Mouse (Mus musculus): Measurements from ENCODE around the gene Hif3a. TPM values are rescaled to one million over a fixed set of nuclear protein-coding genes. Genes with fewer than 3 reads are reported as not detected.

Gene Hif3a
- polyA plus RNA-seq, 1 experiment from 2014 or later = 2.8 TPM

DNA sequence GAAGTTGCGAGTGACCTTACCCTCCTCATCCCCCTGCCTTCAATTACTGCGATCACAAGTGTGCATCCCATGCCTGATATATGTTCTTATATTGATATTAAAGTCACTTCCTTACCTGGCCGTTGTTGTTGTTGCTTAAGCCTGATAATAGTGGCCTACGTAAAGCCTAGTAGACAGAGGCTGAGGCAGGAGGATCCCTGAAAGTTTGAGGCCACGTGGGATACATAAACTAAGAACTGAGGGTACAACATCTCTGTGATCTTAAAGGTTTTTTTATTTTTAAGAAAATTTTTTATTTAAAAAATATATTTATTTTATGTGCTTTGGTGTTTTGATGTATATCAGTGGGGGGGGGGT is 69.8 kb downstream of the Hif3a start, which contains the start of gene Ccdc8:
Gene Ccdc8, plus strand, starts transcription at position 258 of the 357 bp plus-strand sequence.
- Histone ChIP-seq H3K36me3 (ENCODE audit: control insufficient read depth, insufficient read depth, low read length) (no peaks in the 10 kb centered on the region), H3K9me3 (replicated peaks; ENCODE audit: control insufficient read depth, low read length) (no peaks in the 10 kb centered on the region), H3K27me3 (replicated peaks; ENCODE audit: control insufficient read depth, insufficient read depth, low read length) (no peaks in the 10 kb centered on the region), H3K9ac (ENCODE audit: low read length) (peak within 1 kb of the TSS; percentile 69; the same call in 1 of the 2 replicates), H3K4me1 (ENCODE audit: control insufficient read depth, insufficient read depth, low read length) (peaks cover 25% of the 10 kb centered on the region), H3K4me3 (ENCODE audit: low read depth, low read length) (peak within 1 kb of the TSS; percentile 39; the same call in 1 of the 2 replicates), H3K4me2 (ENCODE audit: low read length) (peak within 1 kb of the TSS; percentile 49; the same call in 1 of the 2 replicates), H3K27ac (ENCODE audit: low read depth, low read length) (peak within 1 kb of the TSS; percentile 68)
- DNase-seq (ENCODE audit: low spot score) (no peak), ATAC-seq (no peak)
- WGBS = 97% methylated on average over 5 of the region's 5 CpGs

- Histone ChIP-seq H3K4me2 (ENCODE audit: low read length) (0 out of 2 replicates have a peak overlapping the region, but pooled peaks have one; percentile 10), H3K9me3 (replicated peaks; ENCODE audit: control insufficient read depth, low read length) (no peaks in the 10 kb centered on the region), H3K4me3 (ENCODE audit: low read depth, low read length) (no peak overlapping the region), H3K27ac (ENCODE audit: low read depth, low read length) (peak overlapping the region; percentile 68), H3K4me1 (ENCODE audit: control insufficient read depth, insufficient read depth, low read length) (peaks cover 27% of the 10 kb centered on the region), H3K36me3 (ENCODE audit: control insufficient read depth, insufficient read depth, low read length) (no peaks in the 10 kb centered on the region), H3K9ac (ENCODE audit: low read length) (peak overlapping the region; percentile 3; the same call in 1 of the 2 replicates), H3K27me3 (replicated peaks; ENCODE audit: control insufficient read depth, insufficient read depth, low read length) (no peaks in the 10 kb centered on the region)
- 50% methylated on average over 18 of the region's 18 CpGs for WGBS
- peak; percentile 85 for DNase-seq (ENCODE audit: low spot score)
- ATAC-seq = peak; percentile 61
These were observed 70.4 kb downstream of the Hif3a start for GRCm38 (mm10) chr7:16991681-16992450.

DNA sequence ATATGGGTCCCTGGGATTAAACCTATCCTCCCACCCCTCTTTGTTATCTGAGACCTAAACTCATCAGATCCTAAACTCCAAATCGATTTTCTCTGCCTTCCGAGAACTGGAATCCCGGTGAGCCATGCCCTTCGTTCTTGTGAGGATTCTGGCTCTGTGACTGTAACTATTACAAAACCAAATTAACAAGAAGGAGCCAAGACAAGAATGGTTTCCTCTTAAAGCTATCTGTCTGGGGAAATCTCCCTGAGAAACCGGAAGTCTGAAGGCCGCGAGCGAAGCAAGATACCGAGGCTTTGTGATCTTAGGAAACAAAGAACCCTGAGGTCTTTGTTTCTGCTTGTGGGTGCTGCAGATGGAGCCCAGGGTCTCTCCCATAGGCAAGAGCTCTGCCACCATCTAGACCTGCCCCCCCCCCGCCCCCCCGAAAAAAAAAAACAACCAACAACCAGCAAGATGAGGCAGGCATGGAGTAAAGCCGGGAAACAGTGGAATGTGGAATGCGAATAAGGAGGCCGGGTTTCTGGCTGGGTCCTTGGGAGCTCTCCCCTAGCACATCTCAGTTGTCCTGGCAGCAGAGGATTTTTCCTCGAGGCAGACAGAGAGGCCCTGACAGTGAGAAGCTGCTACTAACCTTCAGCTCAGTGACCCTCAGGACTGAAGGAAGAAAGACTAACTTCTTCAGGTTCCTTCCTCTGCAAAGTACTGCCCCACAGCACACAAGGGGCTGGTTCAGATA is 72.1 kb downstream of the Hif3a start:
- no peak for ATAC-seq
- H3K4me1 ChIP-seq (ENCODE audit: control insufficient read depth, insufficient read depth, low read length) = peaks cover 26% of the 10 kb centered on the region

GRCm38 (mm10) chr7:16988405-16988804 is 73.8 kb downstream of the Hif3a start:
- peaks cover 26% of the 10 kb centered on the region for H3K4me1 ChIP-seq (ENCODE audit: control insufficient read depth, insufficient read depth, low read length)

More for the DNA sequence above, 72.1 kb downstream of the Hif3a start:
- Histone ChIP-seq H3K27me3 (replicated peaks; ENCODE audit: control insufficient read depth, insufficient read depth, low read length) (no peaks in the 10 kb centered on the region), H3K36me3 (ENCODE audit: control insufficient read depth, insufficient read depth, low read length) (no peaks in the 10 kb centered on the region), H3K4me3 (ENCODE audit: low read depth, low read length) (no peak overlapping the region), H3K27ac (ENCODE audit: low read depth, low read length) (peak overlapping the region; percentile 54; the same call in 1 of the 2 replicates), H3K4me2 (ENCODE audit: low read length) (no peak overlapping the region), H3K9ac (ENCODE audit: low read length) (no peak overlapping the region), H3K9me3 (replicated peaks; ENCODE audit: control insufficient read depth, low read length) (no peaks in the 10 kb centered on the region)
- 40% methylated on average over 15 of the region's 15 CpGs for WGBS
- no peak for DNase-seq (ENCODE audit: low spot score)

DNA sequence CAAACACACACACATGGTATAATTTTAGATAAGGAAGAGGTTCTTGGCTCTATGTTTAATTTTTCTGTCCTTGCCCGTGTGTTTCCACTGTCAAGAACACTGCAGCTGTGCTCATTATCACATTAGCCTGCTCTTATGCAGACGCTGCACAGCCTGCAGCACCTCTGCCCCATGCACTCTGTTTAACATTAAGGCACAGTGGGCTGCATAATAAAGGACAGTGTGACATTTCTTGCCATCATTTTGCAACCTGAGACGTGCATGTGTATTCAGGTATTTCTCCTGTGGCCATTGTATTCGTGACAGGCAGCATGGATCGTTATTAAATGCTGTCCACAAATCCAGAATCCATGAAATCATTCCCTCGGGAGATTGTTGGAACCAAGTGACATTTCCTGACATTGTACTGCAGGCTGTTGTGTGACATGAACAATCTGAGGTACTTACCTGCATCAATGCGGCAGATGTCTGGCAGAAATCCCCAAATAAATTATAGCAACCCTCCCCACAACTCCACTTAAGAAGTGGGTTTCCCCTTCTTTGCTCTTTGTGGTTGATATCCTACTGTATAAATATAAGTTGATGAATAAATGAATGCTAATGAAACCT is 74.6 kb downstream of the Hif3a start:
- ATAC-seq (0 out of 2 replicates have a peak, but pooled peaks have one; percentile 35), DNase-seq (ENCODE audit: low spot score) (peak; percentile 56)
- Histone ChIP-seq H3K27ac (ENCODE audit: low read depth, low read length) (peak overlapping the region; percentile 74), H3K36me3 (ENCODE audit: control insufficient read depth, insufficient read depth, low read length) (no peaks in the 10 kb centered on the region), H3K4me2 (ENCODE audit: low read length) (peak overlapping the region; percentile 8; the same call in 1 of the 2 replicates), H3K4me1 (ENCODE audit: control insufficient read depth, insufficient read depth, low read length) (peaks cover 26% of the 10 kb centered on the region), H3K27me3 (replicated peaks; ENCODE audit: control insufficient read depth, insufficient read depth, low read length) (no peaks in the 10 kb centered on the region), H3K9me3 (replicated peaks; ENCODE audit: control insufficient read depth, low read length) (no peaks in the 10 kb centered on the region), H3K9ac (ENCODE audit: low read length) (no peak overlapping the region; the same call in 1 of the 2 replicates), H3K4me3 (ENCODE audit: low read depth, low read length) (no peak overlapping the region)
- WGBS = 33% methylated on average over 7 of the region's 7 CpGs

More at GRCm38 (mm10) chr7:16988405-16988804, 73.8 kb downstream of the Hif3a start:
- Histone ChIP-seq H3K27ac (ENCODE audit: low read depth, low read length) (peak overlapping the region; percentile 74), H3K4me2 (ENCODE audit: low read length) (no peak overlapping the region), H3K9me3 (replicated peaks; ENCODE audit: control insufficient read depth, low read length) (no peaks in the 10 kb centered on the region), H3K27me3 (replicated peaks; ENCODE audit: control insufficient read depth, insufficient read depth, low read length) (no peaks in the 10 kb centered on the region), H3K36me3 (ENCODE audit: control insufficient read depth, insufficient read depth, low read length) (no peaks in the 10 kb centered on the region), H3K4me3 (ENCODE audit: low read depth, low read length) (no peak overlapping the region), H3K9ac (ENCODE audit: low read length) (no peak overlapping the region; the same call in 1 of the 2 replicates)
- 0 out of 2 replicates have a peak, but pooled peaks have one; percentile 21 for ATAC-seq
- 33% methylated on average over 3 of the region's 3 CpGs for WGBS
- peak; percentile 76 for DNase-seq (ENCODE audit: low spot score)

DNA sequence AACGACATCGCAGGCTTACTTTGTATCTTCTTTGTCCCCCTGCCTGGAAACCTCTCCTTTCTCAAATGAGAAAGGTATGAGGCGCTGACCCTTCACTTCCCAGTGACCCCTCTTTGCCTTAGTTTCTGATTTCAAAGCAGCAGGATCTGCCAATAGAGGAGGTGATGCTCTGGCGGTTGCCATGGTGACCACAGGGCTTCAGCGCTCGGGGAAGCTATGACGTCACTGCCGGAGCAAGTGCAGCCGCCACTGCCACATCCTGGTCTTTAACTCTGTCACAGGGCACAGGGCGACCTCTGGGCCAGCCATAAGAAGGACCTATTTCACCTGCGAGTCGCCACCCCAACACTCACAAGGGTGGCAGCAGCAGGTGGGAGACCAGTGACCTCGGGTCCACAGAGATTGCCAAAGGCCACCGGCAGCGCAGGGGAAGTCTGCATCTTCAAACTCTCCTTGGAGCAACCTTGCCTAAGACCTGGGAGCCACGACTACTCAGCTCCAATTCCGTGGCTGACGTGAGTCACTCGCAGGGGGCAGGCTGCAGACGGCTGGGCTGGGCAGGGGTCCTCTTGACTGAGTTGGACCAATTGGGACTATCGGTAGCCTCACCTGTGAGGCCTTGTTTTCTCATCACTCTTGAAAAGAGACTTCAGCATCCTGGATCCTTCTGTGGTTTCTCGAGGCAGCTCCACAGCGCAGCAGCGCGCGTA is 79.2 kb downstream of the Hif3a start, which contains the start of gene Gm42372:
Gene Gm42372, plus strand, starts transcription at position 228 of the 710 bp plus-strand sequence.
- Histone ChIP-seq H3K36me3 (ENCODE audit: control insufficient read depth, insufficient read depth, low read length) (no peaks in the 10 kb centered on the region), H3K4me3 (ENCODE audit: low read depth, low read length) (peak within 1 kb of the TSS; percentile 24), H3K4me2 (ENCODE audit: low read length) (peak within 1 kb of the TSS; percentile 50), H3K27me3 (replicated peaks; ENCODE audit: control insufficient read depth, insufficient read depth, low read length) (no peaks in the 10 kb centered on the region), H3K9ac (ENCODE audit: low read length) (peak within 1 kb of the TSS; percentile 47), H3K4me1 (ENCODE audit: control insufficient read depth, insufficient read depth, low read length) (peaks cover 10% of the 10 kb centered on the region), H3K27ac (ENCODE audit: low read depth, low read length) (peak within 1 kb of the TSS; percentile 11; the same call in 1 of the 2 replicates), H3K9me3 (replicated peaks; ENCODE audit: control insufficient read depth, low read length) (no peaks in the 10 kb centered on the region)
- 19% methylated on average over 26 of the region's 26 CpGs for WGBS
- DNase-seq (ENCODE audit: low spot score) (peak; percentile 95), ATAC-seq (peak; percentile 81)
